Mouse (Mus musculus) embryonic facial prominence, embryonic 15.5 days (tissue): ENCODE measurements around the gene Plekhh2. TPM values are rescaled to one million over a fixed set of nuclear protein-coding genes. Genes with fewer than 3 reads are reported as not detected.
A peak's percentile ranks its signal among the peaks of the same experiment; 100 is the strongest.

Experiments used
- ATAC-seq: fragments of 200-750 bp; cut with Nextera tagmentation; 2 replicates; pipeline ENCODE4 v1.8.0; 2017; ENCODE audit warnings: low read depth, moderate TSS enrichment; ENCODE audit not compliant: insufficient number of reproducible peaks, low FRiP score, low TSS enrichment
- H3K27ac ChIP-seq: fragments of 300-500 bp; sonication (generic); replicated peaks from 2 replicates; pipeline ENCODE4 v1.5.1; 2015; ENCODE audit warnings: mild to moderate bottlenecking, inconsistent platforms
- H3K27me3 ChIP-seq: fragments of 300-500 bp; sonication (generic); 2 replicates; pipeline ENCODE4 v1.6.1; 2015; ENCODE audit warnings: inconsistent platforms
- H3K36me3 ChIP-seq: fragments of 300-500 bp; sonication (generic); 2 replicates; pipeline ENCODE4 v1.6.1; 2015; ENCODE audit warnings: mild to moderate bottlenecking, inconsistent platforms
- H3K4me1 ChIP-seq: fragments of 300-500 bp; sonication (generic); 2 replicates; pipeline ENCODE4 v1.6.1; 2015; ENCODE audit warnings: inconsistent platforms
- H3K4me2 ChIP-seq: fragments of 300-500 bp; sonication (generic); replicated peaks from 2 replicates; pipeline ENCODE4 v1.6.1; 2015; ENCODE audit warnings: mild to moderate bottlenecking, inconsistent platforms
- H3K4me3 ChIP-seq: fragments of 300-500 bp; sonication (generic); replicated peaks from 2 replicates; pipeline ENCODE4 v1.5.1; 2015; ENCODE audit warnings: mild to moderate bottlenecking, inconsistent platforms
- H3K9ac ChIP-seq: fragments of 300-500 bp; sonication (generic); 2 replicates; pipeline ENCODE4 v1.6.1; 2015; ENCODE audit warnings: inconsistent platforms
- H3K9me3 ChIP-seq: fragments of 300-500 bp; sonication (generic); replicated peaks from 2 replicates; pipeline ENCODE4 v1.6.1; 2016; ENCODE audit warnings: inconsistent platforms
- WGBS: fragments of 180-500 bp; shearing (Covaris S2); methylation state at CpG from one replicate; pipeline ENCODE4 v1.1.7; 2015; 5-methylcytosine and 5-hydroxymethylcytosine counted together
- polyA plus RNA-seq: library from polyadenylated mRNA; unstranded; fragments of >200 nt; fragmentation: Nextera tagmentation; extraction: Ambion mirVana; gene quantifications from 2 replicates; pipeline ENCODE4 v1.2.1, GENCODE M21; 2015

Plekhh2 gene
- polyA plus RNA-seq, 1 experiment from 2014 or later = 8.9 TPM

DNA sequence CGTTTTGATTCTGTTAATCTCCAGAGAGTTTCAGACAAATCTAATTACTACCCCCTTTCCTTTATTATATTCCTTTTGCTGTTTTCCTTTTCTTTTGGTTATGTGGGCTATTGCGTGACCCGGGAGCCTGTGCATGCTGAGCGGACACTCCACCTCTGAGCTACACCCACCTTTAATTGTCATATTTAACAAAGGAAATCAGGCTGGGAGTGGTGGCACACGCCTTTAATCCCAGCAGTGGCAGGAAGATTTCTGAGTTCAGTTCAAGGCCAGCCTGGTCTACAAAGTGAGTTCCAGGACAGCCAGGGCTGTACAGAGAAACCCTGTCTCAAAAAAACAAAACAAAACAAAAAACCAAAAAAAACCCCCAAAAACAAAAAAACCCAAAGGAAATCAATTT is 14.7 kb upstream of the Plekhh2 start:
- H3K9ac ChIP-seq = no peak overlapping the region
- H3K9me3 ChIP-seq = no peaks in the 10 kb centered on the region
- no peaks in the 10 kb centered on the region for H3K4me1 ChIP-seq
- H3K4me2 ChIP-seq = no peak overlapping the region
- H3K27ac ChIP-seq = no peak overlapping the region
- ATAC-seq = no peak
- no peaks in the 10 kb centered on the region for H3K27me3 ChIP-seq
- no peak overlapping the region for H3K4me3 ChIP-seq
- 84% methylated on average over 5 of the region's 5 CpGs for WGBS
- H3K36me3 ChIP-seq = no peaks in the 10 kb centered on the region

DNA sequence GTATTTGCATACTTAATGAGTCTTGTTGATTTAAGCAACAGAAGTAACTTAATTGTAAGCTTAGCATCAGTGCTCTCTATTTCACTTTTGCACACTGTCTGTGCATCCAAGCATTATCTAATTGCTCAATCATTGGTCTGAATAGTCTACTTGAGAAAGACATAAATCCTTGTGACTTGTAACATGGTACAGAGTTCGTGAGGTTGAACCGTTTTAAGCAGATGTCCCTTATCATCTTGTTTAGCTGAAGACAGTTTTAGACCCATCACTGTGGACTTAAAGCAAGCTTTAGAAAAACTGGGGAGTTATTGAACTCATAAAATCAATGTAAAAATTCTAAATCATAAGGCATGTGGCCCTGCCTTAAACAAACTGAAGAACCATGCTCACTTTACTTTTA is 14.1 kb upstream of the Plekhh2 start:
- WGBS = 72% methylated on average over 2 of the region's 2 CpGs
- H3K4me2 ChIP-seq = no peak overlapping the region

DNA sequence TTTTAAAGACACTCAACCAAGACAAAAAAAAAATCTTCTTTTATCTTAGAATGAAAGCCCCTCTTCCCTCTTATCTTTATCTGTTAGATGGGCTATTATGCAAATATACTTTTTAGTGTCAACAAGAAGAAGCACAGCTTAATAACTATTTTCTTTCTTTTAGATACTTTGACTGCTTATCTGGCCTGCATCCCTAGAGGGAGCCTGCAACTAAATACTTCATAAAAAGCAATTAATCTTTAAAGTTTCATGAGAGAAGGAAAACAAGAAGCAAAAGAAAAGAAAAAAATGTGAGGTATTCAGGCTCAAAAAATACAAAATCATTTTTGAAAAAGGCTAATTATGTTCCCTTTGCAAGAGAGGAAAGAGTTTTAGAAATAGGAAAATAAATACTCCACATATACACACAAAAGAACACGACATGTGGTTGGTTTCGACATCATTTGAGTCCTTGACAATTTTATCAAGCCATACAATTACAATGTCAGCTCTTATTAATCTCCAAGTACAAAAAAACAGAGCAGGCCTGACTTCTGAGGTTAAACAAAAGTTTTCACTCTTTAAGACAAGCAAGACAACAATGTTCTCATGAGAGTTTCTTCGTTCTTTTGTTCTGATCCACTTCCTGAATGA is 13.6 kb upstream of the Plekhh2 start:
- no peak for ATAC-seq
- H3K4me2 ChIP-seq = no peak overlapping the region
- H3K36me3 ChIP-seq = no peaks in the 10 kb centered on the region
- no peak overlapping the region for H3K4me3 ChIP-seq
- H3K9ac ChIP-seq = no peak overlapping the region
- H3K4me1 ChIP-seq = no peaks in the 10 kb centered on the region
- 0 out of 2 replicates have a peak overlapping the region, but pooled peaks have one; percentile 9 for H3K27ac ChIP-seq
- H3K27me3 ChIP-seq = no peaks in the 10 kb centered on the region
- no peaks in the 10 kb centered on the region for H3K9me3 ChIP-seq
- WGBS = 39% methylated on average over 3 of the region's 3 CpGs

More for the DNA sequence above, 14.1 kb upstream of the Plekhh2 start:
- no peak overlapping the region for H3K27ac ChIP-seq
- H3K4me3 ChIP-seq = no peak overlapping the region
- H3K4me1 ChIP-seq = no peaks in the 10 kb centered on the region
- H3K27me3 ChIP-seq = no peaks in the 10 kb centered on the region
- no peak overlapping the region for H3K9ac ChIP-seq
- H3K36me3 ChIP-seq = no peaks in the 10 kb centered on the region
- no peak for ATAC-seq
- H3K9me3 ChIP-seq = no peaks in the 10 kb centered on the region

DNA sequence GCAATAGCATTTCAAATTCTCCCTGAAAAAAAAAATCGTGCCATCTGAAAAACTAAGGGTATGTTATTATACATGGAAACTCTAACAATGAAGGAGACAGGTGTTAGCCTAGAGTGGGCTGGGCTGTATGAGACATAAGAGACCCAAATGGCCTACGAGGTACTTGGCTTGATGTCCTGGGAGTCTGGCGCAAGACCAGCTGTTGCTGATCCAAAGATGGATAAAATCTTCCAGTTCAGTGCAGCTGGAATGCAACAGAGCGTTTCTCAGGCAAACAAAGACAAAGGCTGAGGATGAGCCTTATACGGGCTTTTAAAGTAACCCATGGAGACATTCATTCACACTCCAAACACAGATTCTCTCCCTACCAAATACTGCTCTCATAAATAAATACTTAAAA is 13.1 kb upstream of the Plekhh2 start:
- no peak overlapping the region for H3K4me3 ChIP-seq
- H3K9ac ChIP-seq = no peak overlapping the region
- no peaks in the 10 kb centered on the region for H3K36me3 ChIP-seq
- no peak for ATAC-seq
- peak overlapping the region; percentile 9; the same call in 1 of the 2 replicates for H3K27ac ChIP-seq
- WGBS = 41% methylated on average over 5 of the region's 5 CpGs
- no peaks in the 10 kb centered on the region for H3K9me3 ChIP-seq
- no peak overlapping the region for H3K4me2 ChIP-seq
- H3K27me3 ChIP-seq = no peaks in the 10 kb centered on the region
- H3K4me1 ChIP-seq = no peaks in the 10 kb centered on the region

DNA sequence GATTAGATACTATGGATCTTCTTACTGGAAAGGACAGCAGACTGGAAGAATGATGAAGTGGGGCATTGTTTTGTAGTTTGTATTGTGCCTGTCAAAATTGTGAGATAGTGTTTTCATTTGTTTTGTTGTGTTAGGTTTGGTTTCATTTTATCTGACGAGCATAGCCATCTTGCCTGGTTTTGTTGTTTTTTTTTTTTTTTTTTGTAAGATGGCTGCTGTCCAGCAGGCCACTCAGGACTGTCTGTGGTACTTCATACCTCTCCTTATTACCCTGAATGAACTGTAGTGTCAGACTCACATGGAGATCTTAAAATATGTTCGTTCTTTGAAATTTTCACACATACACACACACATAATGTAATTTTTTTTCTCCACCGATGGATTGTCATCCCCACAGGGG is 9.4 kb upstream of the Plekhh2 start:
- WGBS = 78% methylated on average over 3 of the region's 3 CpGs
- no peak for ATAC-seq
- Histone ChIP-seq H3K4me3 (no peak overlapping the region), H3K9me3 (no peaks in the 10 kb centered on the region), H3K4me1 (peaks cover 11% of the 10 kb centered on the region), H3K9ac (no peak overlapping the region), H3K4me2 (no peak overlapping the region), H3K27ac (no peak overlapping the region), H3K27me3 (no peaks in the 10 kb centered on the region), H3K36me3 (no peaks in the 10 kb centered on the region)

DNA sequence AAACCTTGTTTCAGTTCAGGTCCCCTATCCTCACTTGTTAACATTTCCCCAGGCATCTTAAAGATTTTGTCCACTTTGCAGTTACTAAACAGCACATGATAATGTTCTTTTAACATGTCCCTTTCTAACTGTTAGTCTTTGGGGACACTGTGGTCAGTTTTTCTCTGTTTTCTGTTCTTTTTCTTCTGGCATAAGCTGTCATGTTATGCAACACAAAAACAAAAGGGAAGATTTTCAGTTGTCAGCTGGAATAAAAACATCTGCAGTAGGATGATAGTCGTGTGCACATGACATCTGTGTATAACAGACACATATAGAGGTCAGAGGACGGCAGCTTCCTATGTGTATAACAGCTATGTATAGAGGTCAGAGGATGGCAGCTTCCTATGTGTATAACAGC is 5.8 kb upstream of the Plekhh2 start:
- Histone ChIP-seq H3K4me2 (no peak overlapping the region), H3K9ac (no peak overlapping the region), H3K9me3 (no peaks in the 10 kb centered on the region), H3K27me3 (no peaks in the 10 kb centered on the region), H3K27ac (no peak overlapping the region), H3K36me3 (no peaks in the 10 kb centered on the region), H3K4me1 (peaks cover 22% of the 10 kb centered on the region), H3K4me3 (no peak overlapping the region)
- WGBS = 59% methylated on average over 2 of the region's 2 CpGs
- ATAC-seq = no peak

DNA sequence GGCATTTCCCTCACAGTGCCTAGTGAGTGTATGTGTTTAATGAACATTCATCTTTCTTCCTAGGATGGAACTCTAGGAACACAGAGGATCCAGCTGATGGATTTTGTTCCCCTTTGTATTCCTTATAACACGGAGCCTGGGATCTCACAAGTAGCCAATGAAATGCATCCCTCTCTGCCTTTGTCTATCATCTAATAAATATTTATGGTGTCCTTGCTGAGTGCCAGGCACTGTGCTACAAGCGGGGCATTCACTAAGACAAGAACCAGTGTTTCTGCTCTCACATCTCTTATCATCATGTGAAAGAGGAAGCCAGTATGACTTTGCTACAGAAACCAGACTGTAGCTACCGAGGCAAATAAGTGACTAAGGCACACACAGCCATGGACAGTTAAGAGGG is 3.0 kb upstream of the Plekhh2 start:
- WGBS = 78% methylated on average over 3 of the region's 3 CpGs
- no peak overlapping the region for H3K4me3 ChIP-seq
- H3K27ac ChIP-seq = no peak overlapping the region
- H3K4me1 ChIP-seq = peaks cover 35% of the 10 kb centered on the region
- H3K36me3 ChIP-seq = no peaks in the 10 kb centered on the region
- H3K4me2 ChIP-seq = no peak overlapping the region
- no peak overlapping the region for H3K9ac ChIP-seq
- no peaks in the 10 kb centered on the region for H3K9me3 ChIP-seq
- no peak for ATAC-seq
- no peaks in the 10 kb centered on the region for H3K27me3 ChIP-seq

DNA sequence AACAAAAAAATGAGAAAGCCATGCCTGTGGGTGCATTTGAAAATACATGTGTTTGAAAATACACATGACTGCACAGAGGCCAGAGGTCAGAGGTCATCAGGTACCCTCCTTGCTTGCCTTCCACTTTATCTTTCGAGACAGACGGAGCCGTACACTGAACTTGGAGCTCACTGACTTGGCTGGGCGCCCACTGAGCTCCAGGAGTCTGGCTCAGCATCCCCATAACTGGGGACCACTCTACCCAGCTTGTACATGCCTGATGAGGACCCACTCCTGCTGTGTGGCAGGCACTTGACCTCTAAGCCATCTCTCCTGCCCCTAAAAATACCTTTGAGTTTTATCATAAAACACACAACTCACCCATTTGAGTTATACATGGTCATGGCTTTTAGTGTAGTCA is 2.5 kb upstream of the Plekhh2 start:
- Histone ChIP-seq H3K9me3 (no peaks in the 10 kb centered on the region), H3K4me3 (no peak overlapping the region), H3K27ac (no peak overlapping the region), H3K4me1 (peaks cover 32% of the 10 kb centered on the region), H3K4me2 (no peak overlapping the region), H3K27me3 (no peaks in the 10 kb centered on the region), H3K36me3 (no peaks in the 10 kb centered on the region), H3K9ac (no peak overlapping the region)
- WGBS = 69% methylated on average over 4 of the region's 4 CpGs
- no peak for ATAC-seq

DNA sequence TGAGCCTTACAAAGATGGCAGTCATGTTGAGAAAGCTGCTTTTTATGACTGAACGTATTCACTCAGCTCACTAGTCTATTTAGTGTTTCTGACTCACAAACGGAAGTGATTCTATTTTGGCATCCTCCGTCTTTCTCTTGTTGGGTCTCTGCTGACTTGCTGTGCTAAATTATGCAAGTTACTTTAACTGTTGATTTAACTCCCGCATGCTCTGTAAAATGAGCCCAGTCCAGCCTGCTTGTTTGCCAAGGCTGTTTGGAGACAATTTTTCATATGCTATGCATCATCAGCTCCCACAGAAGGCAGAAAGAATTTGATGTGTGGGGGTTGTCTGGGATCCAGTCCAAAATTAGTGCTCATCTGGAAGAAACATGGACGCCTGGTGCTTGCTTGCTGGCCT is 1.3 kb upstream of the Plekhh2 start:
- Histone ChIP-seq H3K36me3 (no peaks in the 10 kb centered on the region), H3K9ac (no peak overlapping the region), H3K4me2 (no peak overlapping the region), H3K9me3 (no peaks in the 10 kb centered on the region), H3K27ac (peak overlapping the region; percentile 86), H3K4me1 (peaks cover 28% of the 10 kb centered on the region), H3K27me3 (no peaks in the 10 kb centered on the region), H3K4me3 (no peak overlapping the region)
- peak; percentile 68 for ATAC-seq
- 9% methylated on average over 5 of the region's 5 CpGs for WGBS

DNA sequence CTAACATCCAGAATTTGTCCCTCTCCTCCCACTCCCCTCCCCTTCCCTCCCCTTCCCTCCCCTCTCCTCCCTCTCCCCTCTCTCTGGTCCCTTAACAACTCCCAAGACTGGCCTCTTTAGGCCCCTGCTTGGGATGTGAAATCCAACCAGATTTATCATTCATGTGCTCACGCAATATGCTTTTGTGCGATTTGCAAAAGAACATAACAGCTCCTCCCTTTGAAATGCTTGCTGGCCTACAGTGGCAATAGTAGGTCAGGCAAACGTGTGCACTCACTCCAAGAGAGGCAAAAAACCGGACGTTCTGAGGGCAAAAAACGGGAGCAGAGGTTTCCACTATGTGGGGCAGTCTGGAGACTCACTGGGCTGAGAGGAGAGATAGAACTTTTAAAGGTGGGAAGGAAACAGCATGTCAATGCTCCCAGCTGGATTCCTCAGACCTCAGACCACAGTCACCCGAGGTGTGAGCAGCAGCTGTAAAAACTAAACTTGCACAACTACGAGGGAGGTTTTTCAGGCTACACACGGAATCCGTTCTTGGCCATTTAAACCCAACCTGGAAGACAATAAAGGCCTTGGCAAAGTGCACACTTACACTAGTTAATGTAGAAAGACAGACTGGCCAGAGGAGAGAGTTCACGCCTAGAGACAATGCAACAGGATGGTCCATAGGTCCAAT is 595 bp upstream of the Plekhh2 start:
- H3K27ac ChIP-seq = peak overlapping the region; percentile 86

DNA sequence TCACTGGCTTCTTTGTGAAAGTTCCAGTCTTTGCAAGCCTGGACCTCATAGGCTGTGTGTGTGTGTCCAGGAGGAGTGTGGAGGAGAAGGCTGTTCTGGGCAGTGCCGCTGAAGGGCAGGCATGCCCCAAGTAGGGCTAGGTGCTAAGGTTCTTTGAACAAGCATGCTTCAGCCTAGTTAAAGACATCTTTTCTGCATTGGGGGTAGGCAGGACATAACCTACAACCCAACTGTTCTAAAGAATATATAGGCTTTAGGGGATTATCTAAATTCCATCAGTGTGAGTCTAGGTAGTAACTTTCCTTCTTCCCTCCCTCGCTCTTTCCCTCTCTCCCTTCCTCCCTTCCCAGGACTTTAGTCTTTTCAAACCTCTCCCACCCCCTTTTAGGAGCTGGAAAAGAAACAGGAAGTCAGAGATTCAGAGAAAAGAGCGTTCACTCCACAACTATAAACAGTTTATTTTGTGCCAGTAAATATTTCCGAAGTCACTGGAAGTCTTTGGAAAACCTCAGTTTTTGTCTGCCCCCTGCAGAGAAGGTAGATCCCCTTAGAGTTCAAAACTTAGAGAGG is 906 bp downstream of the Plekhh2 start:
- H3K9ac ChIP-seq = peak overlapping the region; percentile 63
- H3K9me3 ChIP-seq = no peaks in the 10 kb centered on the region
- WGBS = 15% methylated on average over 4 of the region's 4 CpGs
- peak overlapping the region; percentile 83 for H3K27ac ChIP-seq
- H3K27me3 ChIP-seq = no peaks in the 10 kb centered on the region
- peak overlapping the region; percentile 83 for H3K4me3 ChIP-seq
- H3K4me2 ChIP-seq = peak overlapping the region; percentile 67
- no peak for ATAC-seq
- H3K36me3 ChIP-seq = no peaks in the 10 kb centered on the region
- H3K4me1 ChIP-seq = peaks cover 24% of the 10 kb centered on the region

More for the DNA sequence above, 595 bp upstream of the Plekhh2 start:
- Histone ChIP-seq H3K9me3 (no peaks in the 10 kb centered on the region), H3K4me1 (peaks cover 24% of the 10 kb centered on the region), H3K9ac (no peak overlapping the region), H3K27me3 (no peaks in the 10 kb centered on the region), H3K4me2 (peak overlapping the region; percentile 67), H3K36me3 (no peaks in the 10 kb centered on the region), H3K4me3 (peak overlapping the region; percentile 83)
- no peak for ATAC-seq
- 25% methylated on average over 11 of the region's 11 CpGs for whole genome bisulfite sequencing
